ENCODE assay signal across 36 mouse cellular contexts in the genomic region with DNA sequence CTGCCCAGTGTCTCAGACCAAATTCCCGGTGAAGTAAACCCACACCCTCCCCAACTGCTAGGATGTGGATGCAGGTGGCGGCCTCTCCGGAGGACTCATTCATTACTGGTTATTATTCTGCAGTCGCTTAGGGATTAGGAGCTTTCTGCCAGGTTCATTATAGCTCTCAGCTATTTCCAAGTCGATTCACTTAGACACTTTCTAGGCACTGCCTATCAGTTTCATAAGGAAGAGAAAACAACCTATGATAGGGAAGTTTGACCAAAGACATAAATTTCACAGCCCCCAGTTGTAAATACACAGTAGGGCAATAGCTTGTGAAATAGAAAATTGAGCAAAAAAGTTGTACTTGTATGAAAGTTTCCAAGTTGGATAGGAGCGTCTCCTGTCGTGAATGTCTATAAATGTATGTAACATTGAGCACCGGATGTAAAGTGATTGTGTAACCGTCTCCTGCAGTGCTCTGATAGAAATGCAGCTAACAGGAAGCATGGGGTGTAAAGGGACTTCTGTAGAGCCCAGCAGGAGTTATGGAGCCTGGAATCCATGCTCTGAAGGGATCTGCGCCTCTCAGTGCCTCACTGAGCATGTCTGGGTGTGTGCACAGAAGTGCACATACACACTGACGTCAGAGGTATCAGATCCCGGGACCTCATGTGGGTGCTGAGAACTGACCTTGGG.
DNase-seq lines count a peak whose midpoint lies in the region; ATAC-seq and TF ChIP-seq lines count a peak whose summit lies in the region.
"Had no signal": no experiment of that assay in that cellular context is flagged by ENCODE, and none has a peak within 500 bp of the region (broad histone marks: within the 10 kb centered on the region; RNA-seq: fewer than 3 reads in every experiment).

No protein-coding gene starts in this region.

- H3K4me3 ChIP-seq in embryonic facial prominence, embryonic 14.5 days (ENCODE audit: low read depth, low read length) = no peak overlapping the region
- H3K4me3 ChIP-seq in embryonic facial prominence, embryonic 10.5 days = no peak overlapping the region
- no peak overlapping the region for H3K4me3 ChIP-seq in thymus, adult 2 months (ENCODE audit: control insufficient read depth, insufficient read depth, low read length)
- H3K4me3 ChIP-seq: embryonic facial prominence, embryonic 15.5 days; forebrain, embryonic 13.5 days; hindbrain, embryonic 10.5 days; intestine, embryonic 15.5 days; liver, embryonic 13.5 days; myocyte; neural tube, embryonic 12.5 days had no signal

- no peak for TF ChIP-seq CTCF in thymus, adult 2 months (IDR thresholded peaks at IDR 0.05; ENCODE audit: borderline replicate concordance, control insufficient read depth, extremely low read depth, insufficient read depth, low read length, poor library complexity)
- TF ChIP-seq CTCF in brain, embryonic 14.5 days (IDR thresholded peaks at IDR 0.05; ENCODE audit: borderline replicate concordance, extremely low read depth, insufficient read depth, insufficient read length) = no peak

- H3K36me3 ChIP-seq in embryonic facial prominence, embryonic 14.5 days (ENCODE audit: control insufficient read depth, insufficient read depth, low read length) = peaks cover 68% of the 10 kb centered on the region
- peaks cover 83% of the 10 kb centered on the region for H3K36me3 ChIP-seq in embryonic facial prominence, embryonic 10.5 days (replicated peaks)
- H3K36me3 ChIP-seq in thymus, adult 2 months (ENCODE audit: control insufficient read depth, insufficient read depth, low read length) = peaks cover 26% of the 10 kb centered on the region

- ATAC-seq in embryonic facial prominence, embryonic 14.5 days (ENCODE audit: low read depth) = peak; percentile 67; the same call in 1 of the 2 replicates
- ATAC-seq in erythroid progenitor cell, adult 5-6 weeks (replicated peaks; ENCODE audit: low FRiP score, poor library complexity, severe bottlenecking) = no peak
- ATAC-seq: activated CD4-positive, CD25-positive, alpha-beta regulatory T cell, adult 4 months; forebrain, embryonic 13.5 days; hindbrain, embryonic 16.5 days; intestine, embryonic 15.5 days; lung, postnatal 0 days; midbrain, embryonic 16.5 days had no signal

- H3K4me1 ChIP-seq in embryonic facial prominence, embryonic 14.5 days (ENCODE audit: control insufficient read depth, insufficient read depth, low read length) = no peaks in the 10 kb centered on the region
- H3K4me1 ChIP-seq in embryonic facial prominence, embryonic 10.5 days = 0 out of 2 replicates have a peak, but pooled peaks cover under 1% of the 10 kb centered on the region
- peaks cover 17% of the 10 kb centered on the region for H3K4me1 ChIP-seq in thymus, adult 2 months (replicated peaks; ENCODE audit: control insufficient read depth, insufficient read depth, low read length)
- H3K4me1 ChIP-seq: hindbrain, embryonic 10.5 days; intestine, embryonic 15.5 days; neural tube, embryonic 12.5 days had no signal

- H3K27me3 ChIP-seq in embryonic facial prominence, embryonic 14.5 days (replicated peaks; ENCODE audit: control insufficient read depth, insufficient read depth, low read length) = no peaks in the 10 kb centered on the region
- no peaks in the 10 kb centered on the region for H3K27me3 ChIP-seq in embryonic facial prominence, embryonic 10.5 days (replicated peaks; ENCODE audit: low read depth, poor library complexity, severe bottlenecking)
- no peaks in the 10 kb centered on the region for H3K27me3 ChIP-seq in thymus, adult 2 months (ENCODE audit: control insufficient read depth, insufficient read depth, low read length)
- H3K27me3 ChIP-seq: embryonic facial prominence, embryonic 15.5 days; forebrain, embryonic 13.5 days; intestine, embryonic 15.5 days; liver, embryonic 13.5 days; neural tube, embryonic 12.5 days had no signal

- DNase-seq in embryonic facial prominence, embryonic 14.5 days (ENCODE audit: low spot score) = no peak
- DNase-seq in embryonic facial prominence, embryonic 10.5 days (ENCODE audit: low spot score) = no peak
- no peak for DNase-seq in thymus, adult 2 months
- no peak for DNase-seq in thymus, adult 18-20 months
- DNase-seq in brain, embryonic 14.5 days (ENCODE audit: low read depth) = peak; percentile 31
- no peak for DNase-seq in kidney, adult 18-20 months
- no peak for DNase-seq in spleen, adult 12 weeks (ENCODE audit: low spot score)
- DNase-seq: adrenal gland, adult 2 months; cerebellum, adult 11 months; cerebellum, adult 9-10 months; cerebellum, postnatal 36 days; gastrocnemius, postnatal 25 days; heart, adult 18-20 months; heart, postnatal 10 days; kidney, adult 9 months; kidney, postnatal 10 days; layer of hippocampus, postnatal 36 days; left cerebral cortex, postnatal 4 days; liver, embryonic 13.5 days; lung, adult 18-20 months; lung, postnatal 4 days; right cerebral cortex, adult 18-20 months; right cerebral cortex, postnatal 4 days; thymus, postnatal 25 days had no signal

- H3K9me3 ChIP-seq in embryonic facial prominence, embryonic 14.5 days (ENCODE audit: control insufficient read depth, low read length) = no peaks in the 10 kb centered on the region
- H3K9me3 ChIP-seq in embryonic facial prominence, embryonic 10.5 days = no peaks in the 10 kb centered on the region
- H3K9me3 ChIP-seq: embryonic facial prominence, embryonic 15.5 days; forebrain, embryonic 13.5 days; hindbrain, embryonic 10.5 days; intestine, embryonic 15.5 days; liver, embryonic 13.5 days; neural tube, embryonic 12.5 days had no signal

- no peak overlapping the region for H3K4me2 ChIP-seq in embryonic facial prominence, embryonic 14.5 days (ENCODE audit: low read depth, low read length)
- H3K4me2 ChIP-seq: embryonic facial prominence, embryonic 15.5 days; forebrain, embryonic 13.5 days; heart, embryonic 11.5 days; intestine, embryonic 15.5 days; liver, embryonic 13.5 days; neural tube, embryonic 12.5 days had no signal

- no peak for TF ChIP-seq POLR2A in thymus, adult 2 months (IDR thresholded peaks at IDR 0.05; ENCODE audit: control insufficient read depth, extremely low read depth, insufficient read depth, low read length, poor library complexity)
- no peak for TF ChIP-seq POLR2A in brain, embryonic 14.5 days (IDR thresholded peaks at IDR 0.05; ENCODE audit: borderline replicate concordance, extremely low read depth, insufficient read depth, insufficient read length, poor library complexity, severe bottlenecking)

- WGBS in embryonic facial prominence, embryonic 14.5 days = 78% methylated on average over 12 of the region's 12 CpGs
- 86% methylated on average over 12 of the region's 12 CpGs for WGBS in embryonic facial prominence, embryonic 10.5 days
- WGBS in thymus, adult 2 months = 52% methylated on average over 12 of the region's 12 CpGs

- H3K9ac ChIP-seq in embryonic facial prominence, embryonic 14.5 days (ENCODE audit: low read depth, low read length) = no peak overlapping the region
- H3K9ac ChIP-seq: embryonic facial prominence, embryonic 15.5 days; forebrain, embryonic 13.5 days; intestine, embryonic 15.5 days; liver, embryonic 13.5 days; neural tube, embryonic 12.5 days had no signal

- H3K27ac ChIP-seq in embryonic facial prominence, embryonic 14.5 days (replicated peaks; ENCODE audit: low read depth, low read length) = no peak overlapping the region
- H3K27ac ChIP-seq in embryonic facial prominence, embryonic 10.5 days (replicated peaks) = no peak overlapping the region
- H3K27ac ChIP-seq in thymus, adult 2 months (ENCODE audit: control insufficient read depth, insufficient read depth, low read length) = peak overlapping the region; percentile 63
- H3K27ac ChIP-seq: embryonic facial prominence, embryonic 15.5 days; forebrain, embryonic 13.5 days; hindbrain, embryonic 10.5 days; intestine, embryonic 15.5 days; liver, embryonic 13.5 days; neural tube, embryonic 12.5 days had no signal
